Mouse (Mus musculus) layer of hippocampus, adult 11-12 months (tissue): ENCODE results near the gene Orc3.
A peak's percentile ranks its signal among the peaks of the same experiment; 100 is the strongest.

Experiments
- DNase-seq: peaks from one replicate; pipeline ENCODE4 v3.0.0; 2022; ENCODE audit warnings: low spot score

The Orc3 gene

GRCm38 (mm10) chr4:34614630-34615094 is at the start of gene Orc3, which contains the start of gene Rars2:
TSS of gene Orc3 (minus strand) at chr4:34614944.
TSS of gene Rars2 (plus strand) at chr4:34614957.
- peak; percentile 91 for DNase-seq

GRCm38 (mm10) chr4:34661927-34662326 is 47.2 kb upstream of the Orc3 start:
- no peak for DNase-seq

DNA sequence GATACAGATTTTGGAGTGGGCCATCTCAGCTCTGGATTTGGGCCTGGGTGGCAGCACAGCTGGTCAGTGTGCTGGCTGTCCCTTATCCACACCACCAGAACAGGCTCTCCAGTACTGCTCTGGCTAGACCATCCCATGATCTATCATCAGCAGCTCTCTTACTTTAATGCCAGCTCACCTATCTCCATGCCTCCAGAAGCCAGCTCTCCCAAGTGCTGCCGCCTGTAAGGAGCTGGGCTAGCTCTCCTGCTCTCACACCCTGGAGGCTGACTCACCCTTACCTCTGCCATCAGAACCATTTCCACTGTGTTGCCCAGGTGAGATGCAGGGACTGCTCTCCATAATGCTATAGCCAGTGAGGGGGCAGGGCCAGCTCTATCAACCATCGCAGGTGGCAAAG is 46.8 kb upstream of the Orc3 start:
- no peak for DNase-seq

- DNase-seq, result no peak
Observed at GRCm38 (mm10) chr4:34659012-34659411, 44.3 kb upstream of the Orc3 start.

DNA sequence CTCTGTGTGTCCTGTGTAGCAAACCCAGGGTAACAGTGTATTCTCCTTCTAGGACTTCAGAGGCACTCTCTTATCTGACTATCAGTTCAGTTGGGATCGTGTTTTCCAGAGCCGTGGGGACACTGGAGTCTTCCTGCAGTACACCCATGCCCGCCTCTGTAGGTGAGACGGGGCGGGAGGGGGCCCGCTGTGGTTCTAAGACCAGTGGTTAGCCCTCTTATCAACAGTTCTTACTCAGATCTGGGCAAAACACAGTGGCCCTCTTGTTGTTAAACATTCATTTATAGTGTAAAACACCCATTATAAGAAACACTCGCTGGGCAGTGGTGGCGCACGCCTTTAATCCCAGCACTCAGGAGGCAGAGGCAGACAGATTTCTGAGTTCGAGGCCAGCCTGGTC is 41.4 kb upstream of the Orc3 start:
- no peak for DNase-seq

- no peak for DNase-seq
Observed at GRCm38 (mm10) chr4:34653179-34653578, 38.4 kb upstream of the Orc3 start.

DNA sequence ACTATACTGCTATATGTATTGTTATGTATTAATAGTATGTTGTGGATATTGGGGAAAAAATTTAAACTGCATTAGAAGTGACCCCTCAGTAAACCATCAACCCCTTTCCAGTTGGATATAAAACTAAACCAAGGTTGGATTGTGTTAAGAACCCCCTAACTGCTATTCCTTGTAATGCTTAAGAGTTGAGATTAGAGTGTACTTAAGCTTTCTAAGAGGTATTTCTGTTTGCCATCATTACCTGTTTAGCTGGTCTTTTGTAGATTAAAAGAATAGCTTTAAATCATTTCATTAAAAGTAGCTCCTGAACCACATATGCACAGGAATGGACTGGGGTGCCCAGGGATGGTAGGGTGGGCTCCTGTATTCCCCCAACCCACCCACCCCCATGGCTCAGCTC is 30.0 kb upstream of the Orc3 start:
- no peak for DNase-seq

DNA sequence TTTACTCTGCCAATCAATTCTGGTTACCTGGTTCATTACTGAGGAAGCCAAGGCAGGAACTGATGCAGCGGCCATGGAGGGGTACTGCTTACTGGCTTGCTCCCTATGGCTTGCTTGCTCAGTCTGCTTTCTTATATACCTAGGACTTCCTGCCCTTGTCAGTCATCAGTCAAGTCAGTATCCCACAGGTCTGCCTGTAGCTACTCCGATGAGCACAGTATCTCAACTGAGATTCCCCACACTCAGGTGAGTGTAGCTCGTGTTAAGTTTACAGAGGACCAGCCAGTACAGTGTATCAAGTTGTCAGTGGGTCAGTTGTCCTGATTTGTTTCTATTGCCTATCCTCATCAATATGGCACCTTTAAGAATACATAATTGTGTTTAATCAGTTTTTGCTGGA is 26.0 kb upstream of the Orc3 start:
- DNase-seq, result no peak

DNA sequence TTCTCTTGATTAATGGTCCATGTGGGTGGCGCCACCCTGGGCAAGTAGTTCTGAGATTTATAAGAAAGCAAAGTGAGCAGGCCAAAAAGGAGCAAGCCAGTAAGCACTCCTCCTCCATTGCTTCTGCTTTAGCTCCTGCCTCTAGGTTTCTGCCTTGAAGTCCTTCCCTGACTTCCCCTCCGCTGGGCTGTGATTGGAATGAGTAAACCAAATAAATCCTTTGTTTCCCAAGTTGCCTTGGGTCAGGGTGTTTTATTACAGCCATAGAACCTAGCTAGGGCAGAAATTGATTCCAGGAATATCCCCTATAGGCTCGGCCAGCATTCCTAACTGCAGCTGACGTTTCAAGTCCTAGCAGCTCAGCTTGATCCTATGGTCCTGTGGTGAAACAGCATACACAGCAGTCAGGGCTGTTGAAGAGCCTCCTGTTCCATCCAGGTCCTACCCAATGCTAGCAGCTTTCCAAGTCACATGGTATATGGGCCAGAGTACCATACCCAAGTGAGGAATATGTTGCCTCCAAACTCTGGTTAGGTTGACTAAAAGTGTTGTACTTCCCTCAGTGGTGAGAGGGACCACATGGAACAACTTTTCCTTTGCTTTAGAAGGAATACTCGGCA is 25.1 kb upstream of the Orc3 start:
- no peak for DNase-seq

DNA sequence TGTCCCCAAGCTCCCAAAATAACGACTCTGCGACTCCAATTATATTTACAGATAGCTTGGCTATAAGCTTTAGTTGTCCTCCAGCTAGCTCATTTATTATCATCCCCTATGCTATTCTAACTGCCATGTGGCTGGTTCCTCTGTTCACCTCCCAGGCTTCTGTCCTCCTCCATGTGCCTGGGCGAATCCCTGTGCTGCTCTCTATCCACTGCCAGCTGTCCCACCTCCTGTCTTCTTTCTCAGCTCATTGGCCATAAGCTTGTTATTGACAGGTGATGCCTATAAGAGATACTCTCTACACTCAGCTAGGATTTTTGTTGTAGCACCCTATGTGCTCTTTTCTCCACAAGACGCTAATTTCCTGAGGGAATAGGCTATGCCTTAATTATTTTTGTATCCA is 23.1 kb upstream of the Orc3 start:
- no peak for DNase-seq

GRCm38 (mm10) chr4:34637386-34637785 is 22.6 kb upstream of the Orc3 start:
- no peak for DNase-seq

DNA sequence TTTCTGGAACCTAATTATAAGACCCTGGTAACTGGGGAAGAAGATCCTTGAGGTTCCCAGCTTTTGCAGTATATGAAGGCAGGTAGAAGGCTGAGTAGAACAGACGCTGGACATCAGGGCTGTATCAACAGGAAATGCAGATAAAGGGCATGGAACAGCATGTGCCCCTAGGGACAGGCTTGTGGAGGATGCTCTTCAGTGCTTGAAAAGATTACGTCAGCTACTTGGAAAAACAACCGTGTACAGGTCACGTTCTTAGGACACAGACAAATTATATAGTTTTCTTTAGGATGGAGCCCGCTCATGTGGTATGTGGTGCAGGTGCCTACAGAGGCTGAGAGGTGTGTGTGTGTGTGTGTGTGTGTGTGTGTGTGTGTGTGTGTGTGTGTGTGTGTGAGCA is 21.3 kb upstream of the Orc3 start:
- DNase-seq, result no peak

- no peak for DNase-seq
Observed at GRCm38 (mm10) chr4:34634129-34634528, 19.4 kb upstream of the Orc3 start.

- DNase-seq, result no peak
Observed at GRCm38 (mm10) chr4:34629956-34630355, 15.2 kb upstream of the Orc3 start.

DNA sequence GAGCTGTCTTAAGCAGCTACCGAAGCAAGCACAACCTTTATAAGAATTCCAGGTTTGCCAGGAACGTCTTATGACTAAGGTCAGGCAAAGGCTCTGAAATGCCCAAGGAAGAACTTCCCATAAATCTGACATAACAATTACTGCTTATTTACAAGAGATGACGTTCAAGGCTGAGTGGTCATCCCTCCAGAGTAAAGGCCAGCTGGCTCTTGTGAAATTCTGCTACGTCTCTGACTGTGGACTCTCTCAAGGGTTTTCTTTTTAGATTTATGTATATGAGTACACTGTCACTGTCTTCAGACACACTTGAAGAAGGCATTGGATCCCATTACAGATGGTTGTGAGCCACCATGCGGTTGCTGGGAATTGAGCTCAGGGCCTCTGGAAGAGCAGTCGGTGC is 11.7 kb upstream of the Orc3 start:
- DNase-seq, result no peak

DNA sequence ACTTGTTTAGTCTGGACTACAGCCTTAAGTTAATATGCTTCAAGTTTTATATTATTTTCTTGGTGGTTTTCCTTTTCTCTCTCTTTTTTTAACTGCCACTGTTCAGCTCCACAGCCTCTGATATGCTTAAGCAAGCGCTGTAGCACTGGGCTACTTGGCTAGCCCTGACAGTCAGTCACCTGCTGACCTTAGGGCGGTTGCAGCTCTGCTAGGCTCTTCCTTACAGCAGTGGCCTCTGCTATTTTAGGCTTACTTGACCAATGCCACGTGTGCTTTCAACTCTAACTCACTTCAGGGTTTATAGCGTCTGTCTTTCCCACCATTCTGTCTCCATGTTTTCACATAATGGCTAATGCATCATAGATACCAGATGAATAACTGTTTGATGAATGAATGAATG is 10.8 kb upstream of the Orc3 start:
- no peak for DNase-seq

DNA sequence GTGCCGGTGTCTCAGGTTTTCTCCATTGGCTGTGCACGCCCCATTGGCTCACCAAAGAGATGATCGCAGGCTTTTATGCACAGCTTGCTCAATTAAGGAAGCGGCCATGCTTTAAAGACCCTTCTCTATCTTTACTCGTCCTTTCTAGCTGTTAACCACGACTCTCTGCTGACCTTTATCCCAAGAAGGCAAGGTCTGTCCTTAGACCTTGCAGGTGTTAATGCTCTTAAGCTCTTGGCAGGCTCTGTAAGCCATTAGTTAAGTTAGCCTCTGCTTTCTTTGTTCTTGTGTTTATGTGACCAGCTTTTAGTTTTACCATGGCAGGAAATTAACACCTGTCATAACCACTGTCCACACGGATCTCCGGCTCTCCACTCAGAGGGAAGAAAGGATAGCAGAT is 1.4 kb upstream of the Orc3 start:
- no peak for DNase-seq

- peak; percentile 17 for DNase-seq
Observed at GRCm38 (mm10) chr4:34615303-34615702, 559 bp upstream of the Orc3 start.

- no peak for DNase-seq
Observed at GRCm38 (mm10) chr4:34613571-34614145, 1.1 kb downstream of the Orc3 start.

GRCm38 (mm10) chr4:34606658-34607057 is 8.1 kb downstream of the Orc3 start:
- DNase-seq, result no peak

- no peak for DNase-seq
Observed at GRCm38 (mm10) chr4:34603123-34603522, 11.6 kb downstream of the Orc3 start.

DNA sequence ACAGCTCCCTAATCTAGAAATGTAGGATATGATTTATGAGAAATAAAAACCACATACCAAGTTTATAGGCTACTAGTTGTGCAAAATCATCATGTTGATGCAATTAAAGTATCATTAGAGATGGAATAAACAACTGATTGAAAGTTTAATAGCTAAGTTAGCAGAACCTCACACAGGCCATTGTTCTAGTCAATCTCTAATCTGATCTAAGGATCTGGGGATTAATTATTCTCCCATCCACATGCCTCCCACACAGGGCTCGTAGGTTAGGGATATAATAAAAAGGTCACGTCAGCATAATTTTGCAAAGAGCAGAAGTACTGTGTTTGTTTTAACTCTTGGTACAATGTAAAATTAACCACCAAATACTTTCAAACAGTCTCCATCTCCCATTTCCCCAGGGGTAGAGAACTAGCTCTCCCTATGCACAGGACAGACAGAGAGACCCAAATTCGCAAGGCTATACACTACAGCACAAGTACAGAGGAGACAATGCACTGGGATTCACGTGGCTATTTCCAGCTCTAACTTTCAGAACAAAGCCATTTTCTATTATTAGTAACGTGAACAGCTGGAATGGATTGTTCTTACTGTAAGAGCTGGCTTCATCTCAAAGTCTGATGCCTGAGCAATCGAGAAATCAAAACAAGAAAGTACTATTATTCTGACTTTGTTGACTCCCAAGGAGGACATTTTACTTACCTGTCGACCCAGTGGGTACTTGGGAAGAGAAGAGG is 29.7 kb downstream of the Orc3 start:
- DNase-seq, result no peak

DNA sequence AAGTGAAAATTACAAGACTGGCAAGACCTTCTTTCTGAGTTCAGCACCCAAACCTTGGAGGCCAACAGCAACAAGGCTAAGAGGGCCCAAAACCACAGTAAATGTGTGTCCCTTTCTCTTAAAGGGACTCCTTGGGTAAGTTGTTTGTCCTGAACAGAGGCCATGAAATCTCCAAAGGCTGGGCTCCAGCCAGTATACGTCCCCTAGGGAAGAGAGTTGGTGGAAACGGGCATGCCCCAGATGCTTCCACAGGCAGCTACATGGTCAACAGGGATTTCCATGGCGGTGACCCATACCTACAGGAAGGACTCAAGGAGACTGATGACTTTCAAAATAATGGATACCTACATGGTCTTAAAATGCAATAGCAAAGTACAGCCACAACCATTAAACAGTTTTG is 31.3 kb downstream of the Orc3 start:
- DNase-seq, result no peak
